Mouse (Mus musculus) brown adipose tissue, adult 24 weeks (tissue): Measurements from ENCODE around the gene Flnb. TPM values are rescaled to one million over a fixed set of nuclear protein-coding genes. Genes with fewer than 3 reads are reported as not detected.
A peak's percentile ranks its signal among the peaks of the same experiment; 100 is the strongest.

Experiments used
- H3K27ac ChIP-seq: fragments of 200-500 bp; replicated peaks from 2 replicates; pipeline ENCODE4 v1.5.1; 2012; ENCODE audit warnings: low read depth, mild to moderate bottlenecking, low read length
- H3K4me1 ChIP-seq: fragments of 200-500 bp; 2 replicates; pipeline ENCODE4 v1.6.1; 2012; ENCODE audit warnings: low read length, mixed read lengths; ENCODE audit not compliant: control insufficient read depth, insufficient read depth, insufficient read length
- H3K4me3 ChIP-seq: fragments of 200-500 bp; 2 replicates; pipeline ENCODE4 v1.5.1; 2012; ENCODE audit warnings: low read depth, mild to moderate bottlenecking, low read length, moderate library complexity; ENCODE audit not compliant: insufficient read depth
- polyA plus RNA-seq: library from polyadenylated mRNA; stranded (reverse); fragments of >200 nt; gene quantifications from 2 replicates; pipeline ENCODE4 v1.2.4, GENCODE M21; 2012; ENCODE audit not compliant: missing spikeins, insufficient read depth, insufficient read length

The Flnb gene
- polyA plus RNA-seq, 1 experiment: 7.8 TPM

GRCm38 (mm10) chr14:7951234-7951633 lies 133.5 kb downstream of the Flnb start:
- Histone ChIP-seq H3K4me3 (no peak overlapping the region), H3K4me1 (peaks cover 9% of the 10 kb centered on the region), H3K27ac (no peak overlapping the region)

GRCm38 (mm10) chr14:7952610-7953254 lies 135.0 kb downstream of the Flnb start:
- H3K4me1 ChIP-seq: peaks cover 9% of the 10 kb centered on the region

GRCm38 (mm10) chr14:7954071-7954471 lies 136.3 kb downstream of the Flnb start:
- Histone ChIP-seq H3K4me3 (no peak overlapping the region), H3K27ac (peak overlapping the region; percentile 17; the same call in 1 of the 2 replicates), H3K4me1 (peaks cover 9% of the 10 kb centered on the region)

More at GRCm38 (mm10) chr14:7952610-7953254, 135.0 kb downstream of the Flnb start:
- H3K27ac ChIP-seq: peak overlapping the region; percentile 70
- no peak overlapping the region for H3K4me3 ChIP-seq

- Histone ChIP-seq H3K4me3 (no peak overlapping the region), H3K27ac (no peak overlapping the region), H3K4me1 (peaks cover 9% of the 10 kb centered on the region)
Observed at GRCm38 (mm10) chr14:7956427-7956826, 138.7 kb downstream of the Flnb start.

- H3K4me3 ChIP-seq: no peak within 1 kb of the TSS
- no peak within 1 kb of the TSS for H3K27ac ChIP-seq
Observed at GRCm38 (mm10) chr14:7957049-7957448, 139.3 kb downstream of the Flnb start, which contains the start of gene Gm45521. Gm45521 (plus strand) TSS chr14:7957288.

GRCm38 (mm10) chr14:7960616-7961015 lies 142.9 kb downstream of the Flnb start:
- no peak overlapping the region for H3K27ac ChIP-seq
- H3K4me1 ChIP-seq: no peaks in the 10 kb centered on the region
- no peak overlapping the region for H3K4me3 ChIP-seq

More at GRCm38 (mm10) chr14:7957049-7957448, 139.3 kb downstream of the Flnb start, which contains the start of gene Gm45521:
- peaks cover 9% of the 10 kb centered on the region for H3K4me1 ChIP-seq

- Histone ChIP-seq H3K4me1 (no peaks in the 10 kb centered on the region), H3K27ac (no peak overlapping the region), H3K4me3 (no peak overlapping the region)
Observed at GRCm38 (mm10) chr14:7961714-7962113, 144.0 kb downstream of the Flnb start.

GRCm38 (mm10) chr14:7962626-7963025 lies 144.9 kb downstream of the Flnb start:
- H3K27ac ChIP-seq: no peak overlapping the region
- H3K4me3 ChIP-seq: no peak overlapping the region
- no peaks in the 10 kb centered on the region for H3K4me1 ChIP-seq

GRCm38 (mm10) chr14:7963160-7963559 lies 145.4 kb downstream of the Flnb start:
- H3K4me1 ChIP-seq: no peaks in the 10 kb centered on the region
- H3K4me3 ChIP-seq: no peak overlapping the region
- H3K27ac ChIP-seq: no peak overlapping the region

GRCm38 (mm10) chr14:7964219-7964889 lies 146.6 kb downstream of the Flnb start:
- H3K4me3 ChIP-seq: no peak overlapping the region
- no peaks in the 10 kb centered on the region for H3K4me1 ChIP-seq
- H3K27ac ChIP-seq: no peak overlapping the region

- no peaks in the 10 kb centered on the region for H3K4me1 ChIP-seq
- H3K4me3 ChIP-seq: no peak overlapping the region
- H3K27ac ChIP-seq: no peak overlapping the region
Observed at GRCm38 (mm10) chr14:7971889-7972493, 154.2 kb downstream of the Flnb start.

GRCm38 (mm10) chr14:7974643-7975042 lies 156.9 kb downstream of the Flnb start:
- Histone ChIP-seq H3K4me1 (no peaks in the 10 kb centered on the region), H3K4me3 (no peak overlapping the region), H3K27ac (no peak overlapping the region)

- H3K27ac ChIP-seq: no peak overlapping the region
- no peaks in the 10 kb centered on the region for H3K4me1 ChIP-seq
- H3K4me3 ChIP-seq: no peak overlapping the region
Observed at GRCm38 (mm10) chr14:7975177-7975576, 157.4 kb downstream of the Flnb start.

GRCm38 (mm10) chr14:7977471-7977870 lies 159.7 kb downstream of the Flnb start:
- H3K4me1 ChIP-seq: no peaks in the 10 kb centered on the region
- no peak overlapping the region for H3K4me3 ChIP-seq
- H3K27ac ChIP-seq: no peak overlapping the region

GRCm38 (mm10) chr14:7978183-7978582 lies 160.4 kb downstream of the Flnb start:
- Histone ChIP-seq H3K4me1 (no peaks in the 10 kb centered on the region), H3K27ac (no peak overlapping the region)

More at GRCm38 (mm10) chr14:7978183-7978582, 160.4 kb downstream of the Flnb start:
- H3K4me3 ChIP-seq: no peak overlapping the region
